Mouse (Mus musculus): Measurements from ENCODE around the gene Shisal2a. TPM values are rescaled to one million over a fixed set of nuclear protein-coding genes. Genes with fewer than 3 reads are reported as not detected.

Shisal2a gene
- 1.7 and 2.7 TPM in 2 replicates for polyA plus RNA-seq (2015; fragmentation: Nextera tagmentation; extraction: Ambion mirVana)

GRCm38 (mm10) chr4:108383183-108383714 lies at the start of gene Shisal2a:
TSS of gene Shisal2a (minus strand) at chr4:108383349.
- H3K9me3 ChIP-seq (ENCODE audit: control insufficient read depth, low read length): no peaks in the 10 kb centered on the region
- H3K36me3 ChIP-seq (ENCODE audit: control insufficient read depth, insufficient read depth): no peaks in the 10 kb centered on the region
- WGBS: 2% methylated on average over 55 of the region's 55 CpGs
- peaks cover 16% of the 10 kb centered on the region for H3K4me1 ChIP-seq (replicated peaks; ENCODE audit: control insufficient read depth, insufficient read depth, low read length)
- ATAC-seq: peak; percentile 49
- peak within 1 kb of the TSS; percentile 57 for H3K4me2 ChIP-seq (ENCODE audit: low read length)
- peak within 1 kb of the TSS; percentile 43 for H3K4me3 ChIP-seq (replicated peaks; ENCODE audit: low read length)
- peak within 1 kb of the TSS; percentile 61 for H3K9ac ChIP-seq (replicated peaks; ENCODE audit: low read depth, low read length)
- H3K27ac ChIP-seq (ENCODE audit: low read length): no peak within 1 kb of the TSS
- peaks cover 17% of the 10 kb centered on the region for H3K27me3 ChIP-seq (replicated peaks; ENCODE audit: control insufficient read depth, insufficient read depth, low read length)

DNA sequence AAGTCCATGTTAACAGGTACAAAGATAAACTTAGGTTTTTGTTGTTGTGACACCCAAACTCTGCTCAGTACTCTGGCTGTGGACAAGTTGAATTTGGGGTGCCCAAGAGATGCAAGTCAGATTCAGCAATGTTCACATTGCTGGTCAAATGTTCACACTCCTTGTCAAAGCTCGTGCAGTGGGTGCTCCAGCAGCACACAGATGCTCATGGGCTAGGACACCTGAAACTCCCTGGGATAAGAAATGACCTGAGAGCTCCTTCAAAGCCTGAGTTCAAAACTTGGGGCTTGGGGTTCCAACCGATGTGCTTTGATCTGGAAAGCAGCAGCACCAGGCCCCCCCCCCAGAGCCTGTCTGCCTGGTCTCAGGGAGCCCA lies 48.4 kb upstream of the Shisal2a start:
- Histone ChIP-seq H3K9me3 (ENCODE audit: control insufficient read depth, low read length) (no peaks in the 10 kb centered on the region), H3K4me1 (replicated peaks; ENCODE audit: control insufficient read depth, insufficient read depth, low read length) (peaks cover 9% of the 10 kb centered on the region), H3K4me3 (replicated peaks; ENCODE audit: low read length) (no peak overlapping the region), H3K9ac (replicated peaks; ENCODE audit: low read depth, low read length) (no peak overlapping the region), H3K36me3 (ENCODE audit: control insufficient read depth, insufficient read depth) (no peaks in the 10 kb centered on the region), H3K27ac (ENCODE audit: low read length) (no peak overlapping the region), H3K4me2 (ENCODE audit: low read length) (no peak overlapping the region), H3K27me3 (replicated peaks; ENCODE audit: control insufficient read depth, insufficient read depth, low read length) (no peaks in the 10 kb centered on the region)
- 19% methylated on average over 2 of the region's 2 CpGs for whole genome bisulfite sequencing
- no peak for ATAC-seq

DNA sequence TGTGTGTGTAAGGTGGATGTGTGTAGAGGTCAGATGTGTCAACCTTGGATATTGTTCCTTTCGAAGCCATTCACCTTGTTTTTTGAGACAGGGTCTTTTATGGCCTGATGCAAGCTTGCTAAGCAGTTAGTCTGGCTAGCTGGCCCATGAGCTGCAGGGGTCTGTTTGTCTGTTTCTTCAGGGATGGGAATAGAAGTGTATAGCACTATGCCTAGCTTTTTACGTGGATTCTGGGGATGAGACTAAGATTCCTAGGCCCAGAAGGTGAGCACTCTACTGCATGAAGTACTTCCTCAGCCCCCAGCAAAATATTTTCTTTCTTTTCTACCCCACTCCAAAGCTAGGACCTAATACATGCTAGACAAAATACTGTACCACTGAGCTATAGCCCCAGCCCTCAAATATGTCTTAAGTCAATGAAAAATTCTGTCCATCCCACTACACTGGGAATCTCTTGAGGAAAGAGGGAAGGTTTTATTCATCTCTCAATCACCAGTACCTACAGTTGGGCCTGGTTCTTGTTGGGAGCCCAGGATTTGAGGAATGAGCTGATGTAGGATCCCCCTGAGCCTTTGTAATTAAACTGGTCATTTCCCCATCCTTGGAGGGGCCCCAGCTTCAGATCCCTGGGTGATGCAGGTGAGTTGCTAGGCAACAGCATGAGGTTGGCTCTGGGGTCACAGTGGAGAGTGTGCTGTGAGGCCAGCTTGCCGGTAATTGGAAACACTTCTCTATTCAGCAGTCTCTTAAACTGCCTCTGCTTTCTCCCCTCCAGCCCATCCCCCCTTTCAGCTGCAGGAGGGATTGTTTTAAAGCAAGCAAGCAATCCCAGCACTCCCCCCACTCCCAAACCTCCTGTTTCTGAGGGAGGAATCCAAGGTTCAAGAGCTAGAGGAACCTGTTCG lies 47.8 kb upstream of the Shisal2a start:
- Histone ChIP-seq H3K27ac (ENCODE audit: low read length) (no peak overlapping the region), H3K4me3 (replicated peaks; ENCODE audit: low read length) (no peak overlapping the region), H3K27me3 (replicated peaks; ENCODE audit: control insufficient read depth, insufficient read depth, low read length) (no peaks in the 10 kb centered on the region), H3K4me2 (ENCODE audit: low read length) (no peak overlapping the region), H3K36me3 (ENCODE audit: control insufficient read depth, insufficient read depth) (no peaks in the 10 kb centered on the region), H3K9ac (replicated peaks; ENCODE audit: low read depth, low read length) (no peak overlapping the region; the same call in 1 of the 2 replicates), H3K9me3 (ENCODE audit: control insufficient read depth, low read length) (no peaks in the 10 kb centered on the region), H3K4me1 (replicated peaks; ENCODE audit: control insufficient read depth, insufficient read depth, low read length) (peaks cover 9% of the 10 kb centered on the region)
- 12% methylated on average over 4 of the region's 4 CpGs for WGBS
- peak; percentile 83 for ATAC-seq

DNA sequence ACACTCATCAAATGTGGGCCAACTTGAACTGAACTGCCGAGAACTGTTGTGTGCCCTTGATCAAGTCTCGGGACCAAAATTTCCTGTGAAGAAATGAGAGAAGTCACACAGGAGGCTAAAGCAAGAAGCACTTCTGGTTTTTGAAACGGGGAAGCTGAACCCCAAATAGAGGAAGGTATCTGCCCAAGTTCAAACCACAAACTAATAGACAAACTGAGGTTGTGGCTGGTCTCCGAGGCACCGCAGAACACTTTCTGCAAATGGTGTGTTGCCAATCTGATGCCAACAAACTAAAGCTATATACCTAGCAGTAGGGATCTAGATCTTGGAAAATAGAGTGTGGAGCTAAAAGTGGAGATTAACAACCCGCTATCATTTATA lies 45.2 kb upstream of the Shisal2a start:
- 88% methylated on average over 6 of the region's 6 CpGs for WGBS
- H3K36me3 ChIP-seq (ENCODE audit: control insufficient read depth, insufficient read depth): no peaks in the 10 kb centered on the region
- no peaks in the 10 kb centered on the region for H3K9me3 ChIP-seq (ENCODE audit: control insufficient read depth, low read length)
- H3K4me3 ChIP-seq (replicated peaks; ENCODE audit: low read length): no peak overlapping the region
- no peak for ATAC-seq
- peaks cover 9% of the 10 kb centered on the region for H3K4me1 ChIP-seq (replicated peaks; ENCODE audit: control insufficient read depth, insufficient read depth, low read length)
- H3K9ac ChIP-seq (replicated peaks; ENCODE audit: low read depth, low read length): no peak overlapping the region
- H3K4me2 ChIP-seq (ENCODE audit: low read length): no peak overlapping the region
- H3K27me3 ChIP-seq (replicated peaks; ENCODE audit: control insufficient read depth, insufficient read depth, low read length): no peaks in the 10 kb centered on the region
- H3K27ac ChIP-seq (ENCODE audit: low read length): no peak overlapping the region

DNA sequence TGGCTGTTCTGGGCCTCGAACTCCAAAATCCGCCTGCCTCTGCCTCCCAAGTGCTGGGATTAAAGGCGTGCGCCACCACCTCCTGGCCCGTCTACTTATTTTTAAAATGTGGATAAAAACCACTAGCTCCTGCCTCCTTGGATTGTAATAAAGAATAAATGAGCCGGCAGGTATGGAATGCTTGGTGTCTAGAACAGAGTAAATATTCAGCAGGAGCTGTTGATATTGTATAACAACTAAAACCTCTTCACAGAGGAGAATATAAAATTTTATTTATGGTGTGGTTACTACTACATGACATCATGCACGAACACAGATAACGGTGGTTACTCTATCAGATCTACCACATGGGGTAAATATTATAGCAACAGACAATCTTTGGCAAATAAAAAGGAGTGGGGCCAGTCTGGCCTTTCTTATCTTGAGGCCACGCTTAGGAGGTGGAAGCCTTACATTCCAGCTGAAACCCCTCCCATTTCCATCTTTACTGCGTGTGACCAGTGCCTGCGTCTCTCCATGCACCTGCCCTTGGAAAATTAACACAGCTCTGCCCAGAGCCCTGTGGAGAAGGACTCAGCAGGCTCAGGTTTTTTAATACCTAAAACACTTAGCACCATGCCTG lies 44.7 kb upstream of the Shisal2a start:
- Histone ChIP-seq H3K27me3 (replicated peaks; ENCODE audit: control insufficient read depth, insufficient read depth, low read length) (no peaks in the 10 kb centered on the region), H3K4me1 (replicated peaks; ENCODE audit: control insufficient read depth, insufficient read depth, low read length) (peaks cover 9% of the 10 kb centered on the region), H3K4me2 (ENCODE audit: low read length) (no peak overlapping the region), H3K36me3 (ENCODE audit: control insufficient read depth, insufficient read depth) (no peaks in the 10 kb centered on the region), H3K4me3 (replicated peaks; ENCODE audit: low read length) (no peak overlapping the region), H3K9me3 (ENCODE audit: control insufficient read depth, low read length) (no peaks in the 10 kb centered on the region), H3K9ac (replicated peaks; ENCODE audit: low read depth, low read length) (no peak overlapping the region), H3K27ac (ENCODE audit: low read length) (no peak overlapping the region)
- ATAC-seq: no peak
- WGBS: 81% methylated on average over 11 of the region's 11 CpGs

DNA sequence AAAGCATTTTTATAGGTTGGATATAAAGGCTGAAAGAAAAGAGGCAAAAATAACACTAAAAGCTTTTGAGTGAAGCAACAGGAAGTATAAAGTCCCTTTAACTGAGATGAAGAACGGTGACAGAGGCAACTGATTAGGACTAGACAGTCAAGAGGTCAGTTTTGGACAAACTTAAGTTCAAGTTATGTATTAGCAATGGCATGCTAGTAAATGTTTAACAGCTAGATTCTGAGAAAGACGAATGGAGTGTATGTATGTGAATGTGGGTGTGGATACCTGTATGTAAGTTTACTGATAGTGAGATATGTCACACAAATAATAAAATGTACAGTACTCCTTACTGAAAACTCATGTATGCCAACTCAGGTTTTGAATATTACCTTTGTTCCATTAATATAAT lies 41.4 kb upstream of the Shisal2a start:
- ATAC-seq: no peak
- no peaks in the 10 kb centered on the region for H3K36me3 ChIP-seq (ENCODE audit: control insufficient read depth, insufficient read depth)
- H3K9ac ChIP-seq (replicated peaks; ENCODE audit: low read depth, low read length): no peak overlapping the region
- H3K27ac ChIP-seq (ENCODE audit: low read length): no peak overlapping the region
- H3K9me3 ChIP-seq (ENCODE audit: control insufficient read depth, low read length): no peaks in the 10 kb centered on the region
- H3K4me2 ChIP-seq (ENCODE audit: low read length): no peak overlapping the region
- no peaks in the 10 kb centered on the region for H3K27me3 ChIP-seq (replicated peaks; ENCODE audit: control insufficient read depth, insufficient read depth, low read length)
- H3K4me1 ChIP-seq (replicated peaks; ENCODE audit: control insufficient read depth, insufficient read depth, low read length): no peaks in the 10 kb centered on the region
- 93% methylated on average over 2 of the region's 2 CpGs for WGBS
- no peak overlapping the region for H3K4me3 ChIP-seq (replicated peaks; ENCODE audit: low read length)

GRCm38 (mm10) chr4:108407621-108408020 lies 24.5 kb upstream of the Shisal2a start:
- no peak overlapping the region for H3K27ac ChIP-seq (ENCODE audit: low read length)
- no peaks in the 10 kb centered on the region for H3K9me3 ChIP-seq (ENCODE audit: control insufficient read depth, low read length)
- no peak overlapping the region for H3K4me3 ChIP-seq (replicated peaks; ENCODE audit: low read length)
- no peak for ATAC-seq
- H3K9ac ChIP-seq (replicated peaks; ENCODE audit: low read depth, low read length): no peak overlapping the region
- no peak overlapping the region for H3K4me2 ChIP-seq (ENCODE audit: low read length)
- H3K36me3 ChIP-seq (ENCODE audit: control insufficient read depth, insufficient read depth): no peaks in the 10 kb centered on the region
- H3K27me3 ChIP-seq (replicated peaks; ENCODE audit: control insufficient read depth, insufficient read depth, low read length): no peaks in the 10 kb centered on the region
- 37% methylated on average over 8 of the region's 8 CpGs for WGBS
- peaks cover 17% of the 10 kb centered on the region for H3K4me1 ChIP-seq (replicated peaks; ENCODE audit: control insufficient read depth, insufficient read depth, low read length)

DNA sequence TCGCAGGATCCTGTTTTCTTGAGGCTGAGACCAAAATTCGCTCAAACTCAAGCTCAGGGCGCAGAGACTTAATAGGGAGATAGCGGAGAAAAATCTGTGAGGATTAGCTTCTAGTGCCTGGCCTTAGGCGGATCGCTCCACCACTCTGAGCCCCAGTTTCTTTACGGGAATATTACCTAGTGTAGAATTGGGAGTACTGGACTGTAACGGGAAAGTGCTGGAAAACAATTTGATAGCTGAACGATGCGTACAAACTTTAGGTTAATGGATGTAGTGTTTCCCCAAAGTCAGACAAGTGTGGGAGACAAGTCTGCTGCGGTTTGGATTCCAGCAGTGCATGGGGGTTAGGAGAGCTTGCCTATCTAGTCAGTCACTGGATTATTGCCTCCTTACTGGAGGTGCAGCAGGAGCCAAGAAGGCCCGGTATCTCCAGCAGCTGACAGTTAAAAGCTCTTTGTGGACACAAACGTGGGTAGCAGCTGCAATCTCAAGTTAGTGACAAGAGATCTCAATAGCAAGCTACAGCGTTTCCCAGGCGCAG lies 23.8 kb upstream of the Shisal2a start, which contains the start of gene Gpx7:
Gene Gpx7, minus strand, starts transcription at position 101 of the 541 bp plus-strand sequence.
- no peak within 1 kb of the TSS for H3K27ac ChIP-seq (ENCODE audit: low read length)
- WGBS: 8% methylated on average over 15 of the region's 15 CpGs
- peak within 1 kb of the TSS; percentile 54 for H3K4me3 ChIP-seq (replicated peaks; ENCODE audit: low read length)
- H3K4me1 ChIP-seq (replicated peaks; ENCODE audit: control insufficient read depth, insufficient read depth, low read length): peaks cover 17% of the 10 kb centered on the region
- H3K4me2 ChIP-seq (ENCODE audit: low read length): peak within 1 kb of the TSS; percentile 82
- H3K9me3 ChIP-seq (ENCODE audit: control insufficient read depth, low read length): no peaks in the 10 kb centered on the region
- no peaks in the 10 kb centered on the region for H3K36me3 ChIP-seq (ENCODE audit: control insufficient read depth, insufficient read depth)
- peak; percentile 31; the same call in 1 of the 2 replicates for ATAC-seq
- no peaks in the 10 kb centered on the region for H3K27me3 ChIP-seq (replicated peaks; ENCODE audit: control insufficient read depth, insufficient read depth, low read length)
- peak within 1 kb of the TSS; percentile 73 for H3K9ac ChIP-seq (replicated peaks; ENCODE audit: low read depth, low read length)
